Mouse (Mus musculus) thymus, adult 2 months (tissue): Measurements from ENCODE around the gene Stab1.

Experiments used
- CTCF ChIP-seq: fragments of 200-500 bp; IDR thresholded peaks from 2 replicates; pipeline ENCODE4 v1.5.1; 2012; ENCODE audit warnings: mild to moderate bottlenecking, control low read depth, low read length, moderate library complexity, borderline replicate concordance; ENCODE audit not compliant: control insufficient read depth, poor library complexity, insufficient read depth; ENCODE audit errors: extremely low read depth
- POLR2A ChIP-seq: fragments of 200-500 bp; IDR thresholded peaks from 2 replicates; pipeline ENCODE4 v1.6.1; 2012; ENCODE audit warnings: mild to moderate bottlenecking, low read length, control low read depth, moderate library complexity; ENCODE audit not compliant: control insufficient read depth, poor library complexity, insufficient read depth; ENCODE audit errors: extremely low read depth

- no peak for TF ChIP-seq CTCF
- no peak for TF ChIP-seq POLR2A
Observed at GRCm38 (mm10) chr14:31195521-31195920, 27.1 kb upstream of the Stab1 start.
